Mouse (Mus musculus) limb, embryonic 10.5 days (tissue): ENCODE data around the gene Tbc1d5. TPM values are rescaled to one million over a fixed set of nuclear protein-coding genes. Genes with fewer than 3 reads are reported as not detected.

ENCODE experiments used
- DNase-seq: peaks from one replicate; pipeline ENCODE4 v3.0.0-alpha.2; 2017; ENCODE audit warnings: low spot score
- H3K27ac ChIP-seq: fragments of 300-500 bp; sonication (generic); 2 replicates; pipeline ENCODE4 v1.5.1; 2016; ENCODE audit warnings: mild to moderate bottlenecking
- H3K27me3 ChIP-seq: fragments of 300-500 bp; sonication (generic); 2 replicates; pipeline ENCODE4 v1.6.1; 2016; ENCODE audit warnings: low read depth, mild to moderate bottlenecking; ENCODE audit not compliant: poor library complexity, severe bottlenecking
- H3K36me3 ChIP-seq: fragments of 300-500 bp; sonication (generic); 2 replicates; pipeline ENCODE4 v1.6.1; 2016; ENCODE audit warnings: mild to moderate bottlenecking, moderate library complexity
- H3K4me1 ChIP-seq: fragments of 300-500 bp; sonication (generic); 2 replicates; pipeline ENCODE4 v1.6.1; 2016
- H3K4me3 ChIP-seq: fragments of 300-500 bp; sonication (generic); 2 replicates; pipeline ENCODE4 v1.5.1; 2016; ENCODE audit warnings: mild to moderate bottlenecking, moderate library complexity
- H3K9me3 ChIP-seq: fragments of 300-500 bp; sonication (generic); replicated peaks from 2 replicates; pipeline ENCODE4 v1.6.1; 2016; ENCODE audit warnings: mild to moderate bottlenecking
- WGBS: fragments of 180-500 bp; shearing (Covaris S2); methylation state at CpG from one replicate; pipeline ENCODE4 v1.1.7; 2016; 5-methylcytosine and 5-hydroxymethylcytosine counted together
- polyA plus RNA-seq: library from polyadenylated mRNA; unstranded; fragments of >200 nt; fragmentation: Nextera tagmentation; extraction: Ambion mirVana; gene quantifications from 2 replicates; pipeline ENCODE4 v1.2.1, GENCODE M21; 2016

Gene Tbc1d5
- polyA plus RNA-seq, 1 experiment from 2014 or later = 11.3 TPM

DNA sequence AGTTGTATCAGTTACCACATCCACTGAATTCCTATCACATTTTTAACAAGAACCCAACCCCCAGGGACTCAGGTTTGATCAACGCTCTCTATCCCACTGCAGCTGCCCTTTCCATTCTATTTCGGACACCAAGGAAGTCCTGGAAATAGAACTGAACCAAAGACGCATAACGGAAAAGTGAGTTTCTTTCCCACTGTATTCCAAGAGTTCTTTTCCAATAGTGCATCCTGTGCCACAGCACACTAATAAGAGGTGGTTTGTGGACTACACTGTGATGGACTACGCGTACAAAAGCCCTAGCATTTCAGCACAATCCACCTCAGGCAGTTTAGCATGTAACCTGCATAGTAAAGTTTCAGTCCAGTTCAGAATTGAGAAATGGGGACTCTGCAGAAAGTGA is 1.2 kb downstream of the Tbc1d5 start:
- Histone ChIP-seq H3K4me1 (peaks cover 14% of the 10 kb centered on the region), H3K4me3 (peak overlapping the region; percentile 83), H3K36me3 (no peaks in the 10 kb centered on the region), H3K9me3 (no peaks in the 10 kb centered on the region), H3K27ac (peak overlapping the region; percentile 99), H3K27me3 (no peaks in the 10 kb centered on the region)
- no peak for DNase-seq
- WGBS = 71% methylated on average over 6 of the region's 6 CpGs

DNA sequence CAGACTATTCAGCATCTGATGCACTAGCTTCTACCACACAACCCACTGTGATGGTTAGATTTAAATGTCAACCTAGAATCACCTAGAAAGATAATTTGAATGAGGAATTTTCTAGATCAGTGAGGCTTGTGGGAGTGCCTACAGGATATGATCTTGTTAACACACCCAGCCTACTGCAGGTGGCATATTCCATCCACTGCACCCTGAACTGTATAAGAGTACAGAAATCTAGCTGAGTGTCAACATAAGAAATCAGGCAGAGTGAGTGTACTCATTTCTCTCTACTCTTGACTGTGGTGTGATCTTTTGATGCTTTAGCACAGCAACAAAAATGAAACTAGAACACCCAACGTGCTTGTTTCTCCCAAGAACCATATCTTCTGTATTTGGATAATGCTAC is 6.8 kb downstream of the Tbc1d5 start:
- Histone ChIP-seq H3K9me3 (no peaks in the 10 kb centered on the region), H3K36me3 (no peaks in the 10 kb centered on the region), H3K4me1 (no peaks in the 10 kb centered on the region), H3K4me3 (no peak overlapping the region), H3K27me3 (no peaks in the 10 kb centered on the region), H3K27ac (no peak overlapping the region)
- 89% methylated on average over 1 of the region's 1 CpGs for WGBS
- no peak for DNase-seq

DNA sequence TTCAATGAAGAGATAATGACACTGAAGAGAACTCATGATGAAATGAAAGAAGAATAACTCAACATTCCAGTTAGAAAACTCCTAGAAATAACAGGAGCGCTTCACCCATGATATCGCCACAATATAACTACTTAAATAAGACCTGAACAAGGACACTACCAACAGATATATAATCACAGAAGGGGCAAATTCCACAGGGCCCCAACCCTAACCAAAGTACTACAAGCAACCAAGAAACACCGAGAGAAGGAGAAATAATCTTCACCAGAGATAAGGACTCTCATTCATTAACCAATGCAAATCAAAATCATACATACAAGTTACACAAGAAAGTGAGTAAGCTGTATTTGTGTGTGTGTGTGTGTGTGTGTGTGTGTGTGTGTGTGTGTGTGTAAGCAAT is 7.6 kb downstream of the Tbc1d5 start:
- Histone ChIP-seq H3K36me3 (no peaks in the 10 kb centered on the region), H3K4me1 (no peaks in the 10 kb centered on the region)
- WGBS = 96% methylated on average over 3 of the region's 3 CpGs

DNA sequence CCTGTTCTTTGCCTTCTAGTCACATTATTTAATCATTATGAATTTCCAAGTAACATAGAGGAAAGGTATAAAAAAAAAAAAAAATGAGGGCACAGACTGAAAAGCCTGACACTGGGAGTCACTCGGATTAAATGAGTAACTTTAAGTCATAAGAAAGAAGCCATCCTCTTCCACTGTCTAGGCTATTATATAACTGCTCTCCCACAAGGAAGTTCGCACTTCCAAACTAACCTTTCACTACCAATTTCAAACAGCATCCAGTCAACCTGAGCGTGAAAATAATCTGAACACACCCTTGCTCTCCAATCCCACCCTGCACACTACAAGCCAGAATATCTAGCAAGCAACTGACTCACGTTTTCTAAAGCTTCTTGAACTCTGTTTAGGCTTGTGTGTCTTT is 9.2 kb downstream of the Tbc1d5 start:
- Histone ChIP-seq H3K4me3 (no peak overlapping the region), H3K27me3 (no peaks in the 10 kb centered on the region), H3K9me3 (no peaks in the 10 kb centered on the region), H3K4me1 (no peaks in the 10 kb centered on the region), H3K27ac (no peak overlapping the region), H3K36me3 (no peaks in the 10 kb centered on the region)
- no peak for DNase-seq
- WGBS = 89% methylated on average over 4 of the region's 4 CpGs

More for the DNA sequence above, 7.6 kb downstream of the Tbc1d5 start:
- Histone ChIP-seq H3K27ac (no peak overlapping the region), H3K27me3 (no peaks in the 10 kb centered on the region), H3K9me3 (no peaks in the 10 kb centered on the region), H3K4me3 (no peak overlapping the region)
- no peak for DNase-seq

DNA sequence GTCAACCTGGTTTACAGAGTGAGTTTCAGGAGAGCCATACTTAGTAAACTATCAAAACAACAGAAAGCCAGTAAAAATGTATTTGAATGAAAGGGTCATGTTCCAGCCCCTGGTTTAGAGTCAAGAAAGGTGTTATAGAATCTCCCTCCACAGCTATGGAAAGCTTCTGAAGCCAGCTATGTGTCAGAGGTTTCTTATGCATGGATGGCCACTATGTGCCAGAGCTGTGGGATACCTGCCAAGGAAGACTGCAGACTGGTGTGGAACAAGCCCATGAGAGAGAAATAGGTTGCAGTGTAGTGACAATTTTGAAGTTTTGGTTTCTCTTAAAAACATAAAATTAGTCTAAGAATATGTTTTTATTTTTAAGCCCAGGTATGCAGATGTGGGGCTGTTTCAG is 16.8 kb downstream of the Tbc1d5 start:
- Histone ChIP-seq H3K27ac (no peak overlapping the region), H3K4me3 (no peak overlapping the region), H3K9me3 (no peaks in the 10 kb centered on the region), H3K27me3 (no peaks in the 10 kb centered on the region), H3K4me1 (no peaks in the 10 kb centered on the region), H3K36me3 (no peaks in the 10 kb centered on the region)
- DNase-seq = no peak

DNA sequence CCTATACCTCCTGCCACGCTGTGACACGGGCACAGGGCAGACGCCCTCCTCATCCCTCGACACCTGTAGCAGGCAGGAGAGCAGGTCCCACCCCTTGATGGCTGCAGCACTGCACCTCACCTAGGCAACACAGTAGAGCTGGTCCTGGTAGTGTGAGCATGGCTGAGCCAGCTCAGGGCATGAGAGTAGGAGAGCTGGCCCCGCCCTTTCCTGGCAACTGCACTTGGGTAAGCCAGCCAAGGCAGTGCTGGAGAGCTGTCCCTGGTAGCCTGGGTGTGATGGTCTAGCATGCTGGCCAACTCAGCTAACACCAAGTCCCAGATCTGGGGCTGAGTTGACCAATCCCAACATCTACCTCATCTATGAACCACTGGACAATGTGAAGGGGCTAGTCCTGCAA is 19.9 kb downstream of the Tbc1d5 start:
- no peaks in the 10 kb centered on the region for H3K9me3 ChIP-seq
- no peak overlapping the region for H3K27ac ChIP-seq
- no peak for DNase-seq
- H3K4me3 ChIP-seq = no peak overlapping the region
- WGBS = 90% methylated on average over 5 of the region's 5 CpGs
- H3K4me1 ChIP-seq = no peaks in the 10 kb centered on the region
- no peaks in the 10 kb centered on the region for H3K36me3 ChIP-seq
- no peaks in the 10 kb centered on the region for H3K27me3 ChIP-seq

DNA sequence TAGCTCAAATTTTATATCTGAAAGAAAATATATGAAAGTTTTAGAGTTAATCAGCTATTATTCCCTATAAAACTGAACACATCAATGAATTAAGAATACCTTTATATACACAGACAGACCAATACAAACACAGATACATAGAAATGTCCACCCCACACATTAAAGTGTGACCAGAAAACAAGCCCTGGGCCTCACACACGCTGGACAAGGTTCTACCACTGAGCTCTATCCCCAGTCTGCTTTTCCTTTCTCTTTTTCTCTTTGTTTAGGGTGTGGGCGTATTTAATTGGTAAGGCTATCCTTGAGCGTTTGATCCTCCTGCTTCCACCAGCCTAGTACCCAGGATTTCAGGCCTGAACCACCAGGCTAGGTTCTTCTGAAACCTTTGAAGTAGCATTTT is 28.2 kb downstream of the Tbc1d5 start:
- no peaks in the 10 kb centered on the region for H3K9me3 ChIP-seq
- no peaks in the 10 kb centered on the region for H3K4me1 ChIP-seq
- H3K27me3 ChIP-seq = no peaks in the 10 kb centered on the region
- no peak overlapping the region for H3K27ac ChIP-seq
- no peak overlapping the region for H3K4me3 ChIP-seq
- 58% methylated on average over 3 of the region's 3 CpGs for WGBS
- DNase-seq = no peak
- no peaks in the 10 kb centered on the region for H3K36me3 ChIP-seq

DNA sequence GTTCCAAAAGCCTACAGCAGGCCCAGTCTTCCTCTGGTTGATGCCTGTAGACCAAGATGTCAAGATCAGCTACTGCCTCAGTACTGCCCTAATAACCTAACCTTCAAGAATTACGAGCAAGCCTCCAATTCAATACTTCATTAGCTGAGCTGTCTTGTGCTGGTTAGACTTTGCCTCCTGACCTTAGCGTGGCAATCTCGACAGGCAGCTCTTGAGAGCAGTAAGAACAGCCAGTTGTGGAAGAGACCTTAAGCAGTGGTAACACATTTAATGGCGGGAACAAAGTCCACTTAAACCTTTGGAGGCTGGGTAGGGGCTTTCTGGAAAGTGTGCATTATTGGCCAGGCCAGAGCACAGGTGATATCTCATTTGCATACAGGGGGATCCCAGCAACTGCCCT is 34.2 kb downstream of the Tbc1d5 start:
- 90% methylated on average over 4 of the region's 4 CpGs for WGBS
- Histone ChIP-seq H3K4me1 (no peaks in the 10 kb centered on the region), H3K36me3 (no peaks in the 10 kb centered on the region), H3K27ac (no peak overlapping the region), H3K27me3 (no peaks in the 10 kb centered on the region), H3K4me3 (no peak overlapping the region), H3K9me3 (no peaks in the 10 kb centered on the region)
- no peak for DNase-seq

DNA sequence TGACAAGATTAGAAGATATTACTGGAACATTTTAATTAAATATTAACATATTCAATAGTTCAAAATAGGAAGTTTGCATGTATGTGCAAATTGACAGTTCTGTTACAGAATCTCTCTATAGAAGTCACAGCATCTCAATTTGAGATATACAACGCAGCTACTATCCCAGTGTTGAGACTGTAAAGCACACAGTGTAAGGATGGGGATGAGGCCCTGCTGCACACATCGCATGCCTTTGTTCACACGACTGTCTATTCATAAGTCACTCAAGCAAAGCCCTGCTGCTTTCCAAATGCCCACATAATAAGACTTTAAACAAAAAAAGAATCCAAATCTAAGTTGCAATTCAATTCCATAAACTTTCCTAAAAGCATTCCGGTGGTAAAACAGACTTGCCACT is 37.1 kb downstream of the Tbc1d5 start:
- Histone ChIP-seq H3K36me3 (no peaks in the 10 kb centered on the region), H3K4me3 (no peak overlapping the region), H3K4me1 (no peaks in the 10 kb centered on the region), H3K9me3 (no peaks in the 10 kb centered on the region), H3K27me3 (no peaks in the 10 kb centered on the region), H3K27ac (no peak overlapping the region)
- DNase-seq = no peak
- 95% methylated on average over 4 of the region's 4 CpGs for WGBS

DNA sequence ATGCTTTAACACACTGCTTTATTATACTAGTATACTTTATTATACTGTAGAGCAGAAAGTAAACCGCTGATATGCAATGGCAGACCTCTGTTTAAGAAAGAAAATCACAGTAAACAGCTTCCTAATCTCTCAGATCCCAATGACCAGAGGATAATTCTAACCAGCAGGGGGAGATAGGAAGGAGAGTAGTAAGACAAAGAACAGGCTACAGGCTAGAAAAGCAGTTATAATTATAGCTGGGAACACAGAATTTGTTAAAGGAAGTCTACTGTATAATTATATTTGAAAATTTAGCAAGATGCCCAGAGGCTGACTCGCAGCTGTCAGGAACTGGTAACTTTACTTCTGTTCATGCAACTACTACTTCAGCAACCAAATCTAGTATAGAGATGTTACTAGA is 68.0 kb downstream of the Tbc1d5 start:
- Histone ChIP-seq H3K27ac (no peak overlapping the region), H3K27me3 (no peaks in the 10 kb centered on the region), H3K9me3 (no peaks in the 10 kb centered on the region), H3K4me3 (no peak overlapping the region), H3K4me1 (no peaks in the 10 kb centered on the region), H3K36me3 (no peaks in the 10 kb centered on the region)
- 64% methylated on average over 2 of the region's 2 CpGs for WGBS
- no peak for DNase-seq

DNA sequence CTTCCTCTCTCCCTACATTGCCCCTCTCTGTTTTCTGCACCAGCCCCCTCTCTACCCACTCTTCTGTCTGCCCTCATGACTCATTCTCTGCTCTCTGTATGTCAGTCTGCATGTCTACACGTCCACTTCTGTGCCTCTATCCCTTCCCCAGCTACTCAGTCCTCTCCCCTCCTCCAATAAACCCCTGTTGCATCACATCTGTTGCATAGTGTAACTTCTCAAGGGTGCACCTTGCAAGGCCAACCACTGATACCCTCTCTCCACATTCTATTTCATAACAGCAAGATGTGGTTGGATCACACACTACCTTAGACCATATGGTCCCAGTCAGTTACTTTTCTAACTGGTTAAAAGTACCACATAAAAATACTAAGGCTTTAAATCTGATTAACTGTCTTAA is 74.9 kb downstream of the Tbc1d5 start:
- Histone ChIP-seq H3K27me3 (no peaks in the 10 kb centered on the region), H3K4me1 (no peaks in the 10 kb centered on the region), H3K9me3 (no peaks in the 10 kb centered on the region), H3K27ac (no peak overlapping the region), H3K36me3 (no peaks in the 10 kb centered on the region), H3K4me3 (no peak overlapping the region)
- DNase-seq = no peak
- WGBS = 91% methylated on average over 1 of the region's 1 CpGs

DNA sequence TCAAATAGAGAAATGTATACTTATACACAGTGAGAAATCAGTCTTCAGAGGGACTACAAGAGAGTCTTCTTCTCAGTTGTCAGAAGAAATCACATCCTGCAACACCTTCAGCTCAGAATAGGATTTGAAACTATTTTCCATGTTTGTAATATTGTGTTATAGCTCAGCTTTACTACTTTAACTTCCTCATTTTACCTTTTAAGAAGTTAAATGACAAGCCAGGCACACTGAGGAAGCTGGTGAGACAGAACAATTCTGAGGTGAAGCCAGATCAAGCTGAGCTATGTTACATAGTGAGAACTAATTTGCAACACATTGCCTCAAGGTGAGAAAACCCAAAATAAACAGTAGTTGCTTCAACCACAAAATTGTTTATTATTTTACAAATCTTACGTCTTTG is 135.3 kb downstream of the Tbc1d5 start:
- H3K27me3 ChIP-seq = no peaks in the 10 kb centered on the region
- H3K4me3 ChIP-seq = no peak overlapping the region
- no peaks in the 10 kb centered on the region for H3K36me3 ChIP-seq
- WGBS = 60% methylated on average over 1 of the region's 1 CpGs
- H3K9me3 ChIP-seq = no peaks in the 10 kb centered on the region
- no peak for DNase-seq
- H3K4me1 ChIP-seq = no peaks in the 10 kb centered on the region
- H3K27ac ChIP-seq = no peak overlapping the region

DNA sequence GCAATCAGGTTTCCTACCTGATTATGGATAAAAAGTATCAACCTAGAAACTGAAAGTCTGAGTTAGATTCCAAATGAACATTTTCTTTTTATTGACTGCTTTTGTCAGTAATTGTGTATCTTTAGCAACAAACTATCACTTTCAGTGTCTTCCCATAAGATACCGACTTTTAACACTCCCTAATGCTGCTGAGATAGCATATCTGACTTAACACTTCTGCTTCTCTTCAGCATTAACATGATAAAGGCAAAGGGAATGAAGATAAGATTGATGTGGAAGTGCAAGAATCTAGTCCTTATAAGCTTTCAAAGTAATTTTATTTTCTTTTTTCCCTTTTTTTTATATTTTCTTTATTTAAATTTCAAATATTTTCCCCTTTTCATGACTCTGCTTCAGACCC is 138.3 kb downstream of the Tbc1d5 start:
- H3K36me3 ChIP-seq = no peaks in the 10 kb centered on the region
- H3K4me1 ChIP-seq = no peaks in the 10 kb centered on the region
- WGBS = 53% methylated on average over 1 of the region's 1 CpGs
- H3K4me3 ChIP-seq = no peak overlapping the region
- no peaks in the 10 kb centered on the region for H3K27me3 ChIP-seq
- H3K27ac ChIP-seq = no peak overlapping the region
- DNase-seq = no peak
- H3K9me3 ChIP-seq = no peaks in the 10 kb centered on the region

DNA sequence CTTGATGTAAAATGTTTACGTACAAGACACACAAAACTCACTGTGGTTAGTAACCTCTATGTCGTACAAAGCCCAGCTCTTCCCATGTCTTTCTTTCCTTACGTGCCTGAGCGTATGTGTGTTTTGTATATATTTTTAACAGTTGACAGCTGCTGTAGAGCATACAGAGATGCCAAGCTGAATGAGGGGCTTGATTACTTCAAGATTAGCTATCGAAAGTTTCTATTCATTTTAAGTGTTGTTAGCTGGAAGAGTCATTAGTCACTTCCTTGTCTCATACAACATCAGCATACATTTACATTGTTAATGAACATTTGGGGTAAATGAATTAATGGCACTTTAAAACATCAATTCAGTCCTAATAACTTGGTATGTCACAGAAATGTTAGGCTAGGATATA is 155.9 kb downstream of the Tbc1d5 start:
- Histone ChIP-seq H3K4me3 (no peak overlapping the region), H3K27ac (no peak overlapping the region), H3K9me3 (no peaks in the 10 kb centered on the region), H3K27me3 (no peaks in the 10 kb centered on the region), H3K4me1 (no peaks in the 10 kb centered on the region), H3K36me3 (no peaks in the 10 kb centered on the region)
- WGBS = 91% methylated on average over 5 of the region's 5 CpGs
- DNase-seq = no peak
